Mouse (Mus musculus) effector memory CD4-positive, alpha-beta T cell, adult 5 months (primary cell): ENCODE data around the gene Net1. TPM values are rescaled to one million over a fixed set of nuclear protein-coding genes. Genes with fewer than 3 reads are reported as not detected.

Experiments used
- polyA plus RNA-seq: library from polyadenylated mRNA; unstranded; fragments of 100-300 nt; shearing (Covaris generic); gene quantifications from one replicate; pipeline ENCODE4 v1.2.1, GENCODE M21; 2017

Gene Net1
- polyA plus RNA-seq: 36.6 TPM

DNA sequence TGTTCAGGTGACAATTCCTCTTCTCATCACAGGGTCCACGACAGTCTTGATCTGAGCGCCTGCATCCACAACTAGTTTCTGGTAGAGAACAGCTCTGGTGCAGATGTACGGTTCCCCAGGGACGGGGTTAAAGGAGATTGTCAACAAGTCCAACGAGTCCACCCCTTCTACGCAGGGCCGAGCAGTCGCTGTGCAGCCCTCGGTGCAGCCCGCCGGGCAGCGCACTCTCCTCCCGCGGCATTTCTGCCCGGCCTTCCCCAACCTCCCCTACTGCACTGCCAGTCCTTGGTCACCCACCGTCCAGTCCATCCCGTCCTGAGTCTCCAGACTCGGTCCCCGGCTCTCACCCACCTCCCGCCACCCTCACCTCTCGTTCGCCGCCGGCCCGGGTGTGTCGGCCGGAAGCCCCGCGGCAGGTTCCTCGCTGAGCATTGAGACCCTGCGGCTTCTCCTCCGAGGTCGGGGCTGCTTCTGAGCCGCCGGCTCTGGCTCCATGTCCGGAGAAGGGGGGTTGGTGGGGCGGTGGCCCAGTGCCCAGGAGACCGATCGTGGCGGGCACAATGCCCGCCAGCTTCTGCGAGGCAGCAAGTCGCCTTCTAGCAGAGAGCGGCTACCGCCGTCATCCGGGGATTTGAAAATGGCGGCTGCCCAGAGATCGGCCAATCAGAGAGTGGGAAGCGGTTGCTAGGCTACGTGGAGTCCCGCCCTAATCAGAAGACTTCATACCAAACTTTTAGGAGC, at the start of gene Net1, which contains the start of gene Tubal3:
TSS of gene Net1 (minus strand) at position 650 of the 741 bp plus-strand sequence.
TSS of gene Tubal3 (plus strand) at position 704 of the 741 bp plus-strand sequence.

DNA sequence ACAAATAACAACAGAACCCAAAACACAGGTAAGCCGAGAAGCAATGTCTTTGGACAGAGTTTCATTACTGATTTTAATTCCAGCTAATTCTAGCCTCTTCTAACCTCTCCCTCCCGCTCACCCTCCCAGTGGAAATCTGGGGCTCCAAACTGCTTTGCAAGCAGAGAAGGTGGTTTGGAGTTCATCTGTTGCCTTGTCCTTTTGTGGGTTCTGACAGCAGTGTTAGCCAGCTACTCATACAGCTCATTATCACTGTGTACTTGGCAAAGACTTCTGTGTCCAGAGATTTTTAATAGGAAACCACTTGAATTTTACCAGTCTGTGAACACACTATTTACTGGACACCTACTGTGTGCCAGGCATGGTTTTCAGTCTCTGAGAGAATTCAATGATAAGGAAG, 27.2 kb upstream of the Net1 start, which contains the start of gene Ucn3:
TSS of gene Ucn3 (minus strand) at position 101 of the 400 bp plus-strand sequence.

GRCm38 (mm10) chr13:3853648-3854333, 64.2 kb downstream of the Net1 start, which contains the start of gene Calm5:
Gene Calm5, plus strand, starts transcription at chr13:3854173.

DNA sequence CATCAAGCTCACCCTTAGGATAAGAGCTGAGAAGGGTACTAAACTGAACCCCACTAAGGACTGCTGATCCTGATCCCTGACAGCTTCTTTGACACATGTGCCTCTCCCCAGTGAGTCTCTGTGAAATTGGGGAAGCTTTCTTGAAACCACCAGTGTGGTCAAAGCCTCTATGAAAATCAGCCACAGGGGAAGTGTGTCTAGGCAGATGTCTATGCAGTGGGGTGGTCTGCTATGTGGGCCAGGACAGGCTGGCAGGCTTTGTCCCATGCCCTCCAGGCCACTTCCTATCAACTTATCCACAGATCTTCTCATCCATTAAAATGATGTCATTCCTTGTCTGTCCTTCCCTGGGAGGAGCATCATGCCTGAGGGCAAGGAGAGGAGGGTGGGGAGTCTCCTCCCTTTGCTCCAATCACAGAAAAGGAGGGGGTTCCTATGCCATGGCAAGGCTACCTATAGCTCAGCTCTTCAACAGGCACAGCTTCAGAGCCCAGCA, 80.7 kb downstream of the Net1 start, which contains the start of gene Calm4:
TSS of gene Calm4 (plus strand) at position 446 of the 496 bp plus-strand sequence.

Other genes with a start within 250 kb of the Net1 start
- not detected for gene Calml3, start 113.9 kb downstream of the Net1 start, polyA plus RNA-seq
- not detected for gene Calm4, start 80.5 kb downstream of the Net1 start, polyA plus RNA-seq
- gene Calm5, start 64.0 kb downstream of the Net1 start, polyA plus RNA-seq: not detected
- gene Tubal3, start 54 bp upstream of the Net1 start, polyA plus RNA-seq: not detected
- not detected for gene Ucn3, start 27.1 kb upstream of the Net1 start, polyA plus RNA-seq
- not detected for gene Akr1c14, start 130.8 kb upstream of the Net1 start, polyA plus RNA-seq
- gene Akr1c18, start 232.4 kb upstream of the Net1 start, polyA plus RNA-seq: not detected